ENCODE assay signal across 13 mouse cellular contexts in the genomic region with DNA sequence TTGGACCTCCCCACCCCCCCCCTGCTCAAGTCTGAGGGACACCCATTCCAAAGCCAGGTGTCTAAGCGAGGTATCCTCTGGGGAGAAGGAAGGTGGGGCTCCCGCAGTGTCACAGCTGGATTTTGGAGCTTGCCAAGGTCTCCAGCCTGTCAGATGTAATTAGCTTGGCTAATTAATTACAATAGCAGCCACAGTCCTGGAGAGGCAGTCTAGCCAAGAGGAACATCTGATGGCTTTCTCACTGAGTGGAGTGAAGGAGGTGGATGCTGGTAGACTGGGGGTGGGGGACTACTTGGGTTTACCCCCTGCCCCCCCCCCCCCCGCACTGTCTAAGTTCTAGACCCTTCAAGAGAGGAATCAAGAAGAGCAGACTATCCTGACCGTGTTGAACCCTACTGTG. TPM values are rescaled to one million over a fixed set of nuclear protein-coding genes. Genes with fewer than 3 reads are reported as not detected.
A peak's percentile ranks its signal among the peaks of the same experiment; 100 is the strongest.
DNase-seq lines count a peak whose midpoint lies in the region; ATAC-seq lines count a peak whose summit lies in the region.
"Had no signal": no experiment of that assay in that cellular context is flagged by ENCODE, and none has a peak within 500 bp of the region (broad histone marks: within the 10 kb centered on the region; RNA-seq: fewer than 3 reads in every experiment).

No protein-coding gene starts in this region.

- no peaks in the 10 kb centered on the region for H3K27me3 ChIP-seq in kidney, embryonic 15.5 days
- H3K27me3 ChIP-seq in forebrain, embryonic 14.5 days (replicated peaks; ENCODE audit: control insufficient read depth, insufficient read depth, low read length): no peaks in the 10 kb centered on the region
- no peaks in the 10 kb centered on the region for H3K27me3 ChIP-seq in hindbrain, embryonic 16.5 days (replicated peaks; ENCODE audit: control insufficient read depth, insufficient read depth, low read length)
- H3K27me3 ChIP-seq: lung, embryonic 15.5 days had no signal

- no peak overlapping the region for H3K27ac ChIP-seq in kidney, embryonic 15.5 days
- H3K27ac ChIP-seq in forebrain, embryonic 14.5 days (ENCODE audit: low read depth, low read length): no peak overlapping the region
- H3K27ac ChIP-seq in hindbrain, embryonic 16.5 days (ENCODE audit: low read depth, low read length): no peak overlapping the region

- no peak overlapping the region for H3K9ac ChIP-seq in kidney, embryonic 15.5 days
- no peak overlapping the region for H3K9ac ChIP-seq in forebrain, embryonic 14.5 days (ENCODE audit: low read length)
- no peak overlapping the region for H3K9ac ChIP-seq in hindbrain, embryonic 16.5 days (ENCODE audit: low read depth, low read length)
- H3K9ac ChIP-seq: lung, embryonic 15.5 days had no signal

- H3K4me1 ChIP-seq in kidney, embryonic 15.5 days: peaks cover 54% of the 10 kb centered on the region
- peaks cover 2% of the 10 kb centered on the region for H3K4me1 ChIP-seq in forebrain, embryonic 14.5 days (ENCODE audit: control insufficient read depth, insufficient read depth, low read length)
- H3K4me1 ChIP-seq in hindbrain, embryonic 16.5 days (ENCODE audit: control insufficient read depth, insufficient read depth, low read depth, low read length): peaks cover 4% of the 10 kb centered on the region; the same call in 1 of the 2 replicates

- H3K4me3 ChIP-seq in kidney, embryonic 15.5 days (replicated peaks): no peak overlapping the region
- H3K4me3 ChIP-seq in forebrain, embryonic 14.5 days (ENCODE audit: low read depth, low read length): no peak overlapping the region
- H3K4me3 ChIP-seq in hindbrain, embryonic 16.5 days (ENCODE audit: low read length): no peak overlapping the region
- H3K4me3 ChIP-seq: lung, embryonic 15.5 days had no signal

- peaks cover 5% of the 10 kb centered on the region for H3K36me3 ChIP-seq in kidney, embryonic 15.5 days
- H3K36me3 ChIP-seq in forebrain, embryonic 14.5 days (ENCODE audit: control insufficient read depth, insufficient read depth, low read length): no peaks in the 10 kb centered on the region
- H3K36me3 ChIP-seq in hindbrain, embryonic 16.5 days (ENCODE audit: control insufficient read depth, insufficient read depth, low read length): no peaks in the 10 kb centered on the region
- H3K36me3 ChIP-seq: lung, embryonic 15.5 days had no signal

- DNase-seq in cerebellum, postnatal 10 days: peak; percentile 34 to 35
- DNase-seq in cerebellum, adult 11-12 months: no peak
- no peak for DNase-seq in kidney, adult 8-10 months
- peak; percentile 51 for DNase-seq in forebrain, embryonic 14.5 days (ENCODE audit: low spot score)
- no peak for DNase-seq in lung, postnatal 4 days
- no peak for DNase-seq in B cell, adult 2 months
- DNase-seq: cerebellum, adult 2 months; thymus, postnatal 25 days had no signal

- H3K9me3 ChIP-seq in kidney, embryonic 15.5 days (replicated peaks): no peaks in the 10 kb centered on the region
- no peaks in the 10 kb centered on the region for H3K9me3 ChIP-seq in forebrain, embryonic 14.5 days (replicated peaks; ENCODE audit: control insufficient read depth, low read length)
- no peaks in the 10 kb centered on the region for H3K9me3 ChIP-seq in hindbrain, embryonic 16.5 days (ENCODE audit: control insufficient read depth, low read length)
- H3K9me3 ChIP-seq: lung, embryonic 15.5 days had no signal

- 68% methylated on average over 4 of the region's 4 CpGs for WGBS in kidney, embryonic 15.5 days
- 54% methylated on average over 4 of the region's 4 CpGs for WGBS in forebrain, embryonic 14.5 days
- WGBS in hindbrain, embryonic 16.5 days: 52% methylated on average over 4 of the region's 4 CpGs

- ATAC-seq in kidney, embryonic 15.5 days (replicated peaks; ENCODE audit: low FRiP score): 0 out of 2 replicates have a peak, but pooled peaks have one; percentile 7
- peak; percentile 63 for ATAC-seq in forebrain, embryonic 14.5 days
- peak; percentile 63 for ATAC-seq in hindbrain, embryonic 16.5 days

- no peak overlapping the region for H3K4me2 ChIP-seq in kidney, embryonic 15.5 days
- H3K4me2 ChIP-seq in forebrain, embryonic 14.5 days (ENCODE audit: low read length): no peak overlapping the region
- no peak overlapping the region for H3K4me2 ChIP-seq in hindbrain, embryonic 16.5 days (ENCODE audit: low read length)
- H3K4me2 ChIP-seq: liver, embryonic 11.5 days; lung, embryonic 15.5 days had no signal

RNA-seq across cellular contexts. Expression of a gene that starts 15.4 kb away (rescaled TPM):
- 0.06 TPM in 2 replicates for polyA plus RNA-seq in kidney, embryonic 15.5 days (2015; fragmentation: Nextera tagmentation; extraction: Ambion mirVana)
- 0.99 and 1.4 TPM in 2 replicates for polyA plus RNA-seq in forebrain, embryonic 14.5 days (2014; fragmentation: Nextera tagmentation; extraction: Ambion mirVana)
- polyA plus RNA-seq in hindbrain, embryonic 16.5 days (2015; fragmentation: Nextera tagmentation; extraction: Ambion mirVana): 2.9 and 3.0 TPM in 2 replicates

RNA-seq across cellular contexts. Expression of a gene that starts 15.4 kb away (rescaled TPM):
- polyA plus RNA-seq in kidney, embryonic 15.5 days (2015; fragmentation: Nextera tagmentation; extraction: Ambion mirVana): 15.6 and 19.4 TPM in 2 replicates
- 5.4 and 6.4 TPM in 2 replicates for polyA plus RNA-seq in forebrain, embryonic 14.5 days (2014; fragmentation: Nextera tagmentation; extraction: Ambion mirVana)
- polyA plus RNA-seq in hindbrain, embryonic 16.5 days (2015; fragmentation: Nextera tagmentation; extraction: Ambion mirVana): 4.4 and 4.9 TPM in 2 replicates

RNA-seq across cellular contexts. Expression of a gene that starts 33.8 kb away (rescaled TPM):
- polyA plus RNA-seq in kidney, embryonic 15.5 days (2015; fragmentation: Nextera tagmentation; extraction: Ambion mirVana): 0.09 TPM in 1 of 2 replicates, not detected in the other
- 0.37 and 0.50 TPM in 2 replicates for polyA plus RNA-seq in forebrain, embryonic 14.5 days (2014; fragmentation: Nextera tagmentation; extraction: Ambion mirVana)
- polyA plus RNA-seq in hindbrain, embryonic 16.5 days (2015; fragmentation: Nextera tagmentation; extraction: Ambion mirVana): 0.60 and 0.88 TPM in 2 replicates
- polyA plus RNA-seq: intestine, embryonic 14.5 days had no signal

RNA-seq across cellular contexts. Expression of a gene that starts 38.3 kb away (rescaled TPM):
- polyA plus RNA-seq in kidney, embryonic 15.5 days (2015; fragmentation: Nextera tagmentation; extraction: Ambion mirVana): 1.6 and 2.0 TPM in 2 replicates
- 1.1 TPM in 2 replicates for polyA plus RNA-seq in forebrain, embryonic 14.5 days (2014; fragmentation: Nextera tagmentation; extraction: Ambion mirVana)
- 1.2 and 1.4 TPM in 2 replicates for polyA plus RNA-seq in hindbrain, embryonic 16.5 days (2015; fragmentation: Nextera tagmentation; extraction: Ambion mirVana)

RNA-seq across cellular contexts. Expression of a gene that starts 48.9 kb away (rescaled TPM):
- 115 and 119 TPM in 2 replicates for polyA plus RNA-seq in kidney, embryonic 15.5 days (2015; fragmentation: Nextera tagmentation; extraction: Ambion mirVana)
- 105 and 120 TPM in 2 replicates for polyA plus RNA-seq in forebrain, embryonic 14.5 days (2014; fragmentation: Nextera tagmentation; extraction: Ambion mirVana)
- polyA plus RNA-seq in hindbrain, embryonic 16.5 days (2015; fragmentation: Nextera tagmentation; extraction: Ambion mirVana): 136 and 148 TPM in 2 replicates

Comparison
In these comparisons a context has a peak if more than half of its experiments do, and no peak if none do; other contexts are left out.
1. DNase-seq: peak in cerebellum, postnatal 10 days (2 of 2) and forebrain, embryonic 14.5 days (single experiment); none in cerebellum, adult 11-12 months (single experiment), kidney, adult 8-10 months (0 of 2), lung, postnatal 4 days (0 of 2) and B cell, adult 2 months (0 of 2).
2. ATAC-seq: peak in every context shown above with its lines; median percentile 63 in forebrain, embryonic 14.5 days; 63 in hindbrain, embryonic 16.5 days; 7 in kidney, embryonic 15.5 days.